16 mouse cellular contexts compared by ENCODE assay signal in the genomic region with DNA sequence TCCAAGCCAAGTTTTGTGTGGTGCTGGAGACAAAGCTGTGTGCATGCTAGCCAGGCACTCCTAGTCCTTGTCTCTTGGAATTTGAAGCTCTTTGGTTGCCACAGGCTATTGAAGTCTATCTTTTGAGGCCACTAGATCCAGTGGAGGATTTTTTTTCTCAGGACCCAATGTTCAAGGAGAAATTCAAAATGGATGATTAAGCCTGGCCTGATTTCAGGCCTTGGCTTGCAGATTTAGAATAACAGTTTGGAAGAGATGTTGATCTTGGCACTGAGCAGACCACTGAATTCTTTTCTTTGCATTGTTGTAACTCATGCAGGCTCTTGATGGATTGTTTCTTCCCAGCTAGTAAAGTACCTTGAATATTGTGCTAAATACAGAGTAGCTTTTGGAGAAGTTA.
DNase-seq lines count a peak whose midpoint lies in the region; ATAC-seq and TF ChIP-seq lines count a peak whose summit lies in the region.
"Had no signal": no experiment of that assay in that cellular context is flagged by ENCODE, and none has a peak within 500 bp of the region (broad histone marks: within the 10 kb centered on the region; RNA-seq: fewer than 3 reads in every experiment).

No protein-coding gene starts in this region.

- no peak overlapping the region for H3K4me3 ChIP-seq in heart, postnatal 0 days (ENCODE audit: low read depth, low read length)
- no peak overlapping the region for H3K4me3 ChIP-seq in heart, embryonic 10.5 days
- H3K4me3 ChIP-seq in lung, embryonic 15.5 days, result no peak overlapping the region
- H3K4me3 ChIP-seq: limb, embryonic 15.5 days had no signal

- no peaks in the 10 kb centered on the region for H3K9me3 ChIP-seq in heart, postnatal 0 days (replicated peaks; ENCODE audit: control insufficient read depth, low read length)
- no peaks in the 10 kb centered on the region for H3K9me3 ChIP-seq in heart, embryonic 10.5 days
- no peaks in the 10 kb centered on the region for H3K9me3 ChIP-seq in lung, embryonic 15.5 days
- H3K9me3 ChIP-seq: limb, embryonic 15.5 days had no signal

- ATAC-seq in heart, postnatal 0 days (ENCODE audit: insufficient read depth, low read depth), result no peak
- ATAC-seq in lung, embryonic 15.5 days (ENCODE audit: borderline replicate concordance, extremely low read depth, low FRiP score, low TSS enrichment), result no peak
- no peak for ATAC-seq in megakaryocyte progenitor cell, adult 5-6 weeks (replicated peaks; ENCODE audit: poor library complexity)

- TF ChIP-seq EP300 in heart, postnatal 0 days (IDR thresholded peaks at IDR 0.05; ENCODE audit: low read depth), result no peak

- H3K4me1 ChIP-seq in heart, postnatal 0 days (ENCODE audit: control insufficient read depth, insufficient read depth), result peaks cover 13% of the 10 kb centered on the region; the same call in 1 of the 2 replicates
- H3K4me1 ChIP-seq in heart, embryonic 10.5 days, result peaks cover 39% of the 10 kb centered on the region
- peaks cover 22% of the 10 kb centered on the region for H3K4me1 ChIP-seq in lung, embryonic 15.5 days

- peak; percentile 19 for DNase-seq in adrenal gland, adult 8-10 months
- DNase-seq in adrenal gland, postnatal 14 days, result no peak
- DNase-seq in heart, postnatal 0 days (ENCODE audit: low spot score), result no peak
- no peak for DNase-seq in heart, embryonic 10.5 days (ENCODE audit: low spot score)
- DNase-seq in lung, postnatal 10 days, result no peak
- peak; percentile 65 for DNase-seq in fibroblast of lung, adult 2 months (ENCODE audit: low read depth)
- DNase-seq: cerebellum, adult 9-11 months; gastrocnemius, postnatal 10 days; kidney, adult 9 months; midbrain, embryonic 14.5 days; right cerebral cortex, postnatal 14 days; thymus, postnatal 4 days had no signal

- no peak for TF ChIP-seq CTCF in heart, postnatal 0 days (IDR thresholded peaks at IDR 0.05; ENCODE audit: low read depth)

- no peak overlapping the region for H3K4me2 ChIP-seq in heart, postnatal 0 days (ENCODE audit: low read depth, low read length)
- no peak overlapping the region for H3K4me2 ChIP-seq in lung, embryonic 15.5 days
- H3K4me2 ChIP-seq: limb, embryonic 15.5 days had no signal

- no peaks in the 10 kb centered on the region for H3K36me3 ChIP-seq in heart, postnatal 0 days (replicated peaks; ENCODE audit: control insufficient read depth, insufficient read depth, low read length)
- peaks cover 6% of the 10 kb centered on the region; the same call in 1 of the 2 replicates for H3K36me3 ChIP-seq in heart, embryonic 10.5 days
- no peaks in the 10 kb centered on the region for H3K36me3 ChIP-seq in lung, embryonic 15.5 days
- H3K36me3 ChIP-seq: limb, embryonic 15.5 days had no signal

- 0 out of 2 replicates have a peak overlapping the region, but pooled peaks have one; percentile 9 for H3K27ac ChIP-seq in heart, postnatal 0 days (ENCODE audit: low read depth)
- no peak overlapping the region for H3K27ac ChIP-seq in heart, embryonic 10.5 days
- peak overlapping the region; percentile 46; the same call in 1 of the 2 replicates for H3K27ac ChIP-seq in lung, embryonic 15.5 days
- H3K27ac ChIP-seq: limb, embryonic 15.5 days; macrophage had no signal

- no peaks in the 10 kb centered on the region for H3K27me3 ChIP-seq in heart, postnatal 0 days (ENCODE audit: control insufficient read depth, insufficient read depth, low read length)
- no peaks in the 10 kb centered on the region for H3K27me3 ChIP-seq in heart, embryonic 10.5 days (ENCODE audit: insufficient read depth, poor library complexity, severe bottlenecking)
- H3K27me3 ChIP-seq in lung, embryonic 15.5 days, result no peaks in the 10 kb centered on the region
- H3K27me3 ChIP-seq: limb, embryonic 15.5 days had no signal

- H3K9ac ChIP-seq in heart, postnatal 0 days (replicated peaks; ENCODE audit: low read depth, low read length), result no peak overlapping the region
- no peak overlapping the region for H3K9ac ChIP-seq in lung, embryonic 15.5 days
- H3K9ac ChIP-seq: limb, embryonic 15.5 days had no signal

Comparison
In these comparisons a context has a peak if more than half of its experiments do, and no peak if none do; other contexts are left out.
1. DNase-seq: peak in adrenal gland, adult 8-10 months (single experiment) and fibroblast of lung, adult 2 months (single experiment); none in adrenal gland, postnatal 14 days (single experiment), heart, postnatal 0 days (single experiment), heart, embryonic 10.5 days (single experiment) and lung, postnatal 10 days (single experiment).